Mouse (Mus musculus) kidney, adult 2 months (tissue): Measurements from ENCODE around the gene Sh3rf1. TPM values are rescaled to one million over a fixed set of nuclear protein-coding genes. Genes with fewer than 3 reads are reported as not detected.

Experiments
- DNase-seq: peaks from one replicate; pipeline ENCODE4 v3.0.0; 2021
- H3K27ac ChIP-seq: fragments of 200-500 bp; 2 replicates; pipeline ENCODE4 v1.5.1; 2012; ENCODE audit warnings: low read depth, low read length, control low read depth, inconsistent platforms; ENCODE audit not compliant: insufficient read depth
- H3K27me3 ChIP-seq: fragments of 200-500 bp; replicated peaks from 2 replicates; pipeline ENCODE4 v1.6.1; 2012; ENCODE audit warnings: mild to moderate bottlenecking, moderate library complexity, low read length, inconsistent platforms; ENCODE audit not compliant: control insufficient read depth, insufficient read depth
- H3K36me3 ChIP-seq: fragments of 200-500 bp; 2 replicates; pipeline ENCODE4 v1.6.1; 2012; ENCODE audit warnings: mild to moderate bottlenecking, moderate library complexity, low read length, inconsistent platforms; ENCODE audit not compliant: control insufficient read depth, insufficient read depth
- H3K4me1 ChIP-seq: fragments of 200-500 bp; 2 replicates; pipeline ENCODE4 v1.6.1; 2011; ENCODE audit warnings: low read length; ENCODE audit not compliant: control insufficient read depth, insufficient read depth
- H3K4me3 ChIP-seq: fragments of 200-500 bp; 2 replicates; pipeline ENCODE4 v1.5.1; 2011; ENCODE audit warnings: mild to moderate bottlenecking, low read depth, low read length, control low read depth; ENCODE audit not compliant: insufficient read depth
- CTCF ChIP-seq: fragments of 200-500 bp; conservative IDR thresholded peaks from 2 replicates; pipeline ENCODE4 v1.5.1; 2011; ENCODE audit warnings: low read depth, mild to moderate bottlenecking, control low read depth, low read length, moderate library complexity, mixed read lengths; ENCODE audit not compliant: insufficient read depth, insufficient read length
- POLR2A ChIP-seq: fragments of 200-500 bp; IDR thresholded peaks from one replicate; pipeline ENCODE4 v1.6.1; 2011; ENCODE audit warnings: low read depth, low read length, control low read depth
- WGBS: fragments of 180-500 bp; shearing (Covaris S2); methylation state at CpG from one replicate; pipeline ENCODE4 v1.1.7; 2018; 5-methylcytosine and 5-hydroxymethylcytosine counted together
- polyA plus RNA-seq: library from polyadenylated mRNA; depleted of rRNA; stranded (reverse); fragments of >200 nt; gene quantifications from 2 replicates; pipeline ENCODE4 v1.2.3, GENCODE M21; 2012

Sh3rf1 gene
- polyA plus RNA-seq, 1 experiment = 14.4 TPM

DNA sequence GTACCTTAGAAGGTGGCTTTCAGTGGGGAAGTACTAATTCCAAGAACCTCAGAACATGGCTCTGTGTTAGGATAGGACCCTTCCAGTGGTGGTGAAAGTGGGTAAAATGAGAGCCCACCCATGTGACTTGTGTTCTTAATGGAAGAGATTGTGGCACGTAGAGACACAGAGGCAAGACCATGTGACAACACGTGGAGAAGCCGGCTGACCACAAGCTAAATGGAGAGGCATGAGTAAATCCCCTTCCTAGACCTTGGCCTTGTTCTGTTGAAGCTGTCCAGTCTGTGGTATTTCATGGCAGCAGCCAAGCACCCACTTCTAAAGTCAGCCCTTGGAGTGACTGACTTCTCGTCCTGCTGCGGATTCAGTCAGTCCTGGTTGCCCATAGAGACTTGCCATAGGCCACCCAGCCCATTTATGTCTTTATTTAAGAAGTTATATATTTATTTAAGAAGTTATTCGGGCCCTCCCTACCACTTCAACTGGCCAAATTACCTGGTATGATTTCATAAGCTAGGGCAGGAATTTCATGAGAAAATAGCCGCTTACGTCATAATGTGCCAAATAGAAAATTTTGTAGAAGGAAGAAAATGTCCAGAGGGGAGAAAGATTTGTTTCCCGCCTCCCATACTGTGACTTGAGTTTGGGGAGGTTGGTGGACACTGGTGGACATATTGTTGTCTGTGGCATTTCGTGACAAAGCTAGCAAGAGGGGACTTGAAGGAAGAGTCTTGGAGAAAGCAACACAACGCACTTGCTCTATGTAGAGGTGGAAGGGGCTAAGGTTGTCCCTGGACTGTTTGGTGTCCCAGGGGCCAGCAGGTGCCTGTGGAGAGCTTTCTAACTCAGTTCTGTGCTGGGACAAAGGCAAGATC is 7.4 kb downstream of the Sh3rf1 start:
- DNase-seq = no peak
- Histone ChIP-seq H3K4me3 (no peak overlapping the region), H3K36me3 (0 out of 2 replicates have a peak, but pooled peaks cover 1% of the 10 kb centered on the region), H3K27ac (no peak overlapping the region), H3K4me1 (peaks cover 35% of the 10 kb centered on the region), H3K27me3 (no peaks in the 10 kb centered on the region)
- 90% methylated on average over 11 of the region's 11 CpGs for WGBS
- TF ChIP-seq POLR2A = no peak
- TF ChIP-seq CTCF = no peak

DNA sequence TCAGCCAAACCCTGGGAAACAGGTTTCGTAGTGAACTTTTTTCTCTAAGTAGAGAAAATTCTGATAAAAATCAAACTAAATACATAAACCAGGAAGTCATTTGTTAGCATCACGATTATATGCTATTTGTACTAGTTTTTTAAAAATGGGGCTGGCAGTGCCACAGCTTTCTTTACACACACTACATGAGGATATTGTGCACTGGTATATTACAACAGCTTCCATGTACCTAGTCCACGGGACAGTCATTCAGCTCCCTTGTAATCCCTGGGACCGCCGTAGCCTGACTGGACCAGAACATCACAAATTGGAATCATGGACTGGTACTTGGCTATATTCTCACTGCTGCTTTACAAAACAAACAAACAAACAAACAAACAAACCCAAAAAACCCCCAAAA is 11.8 kb downstream of the Sh3rf1 start:
- no peaks in the 10 kb centered on the region for H3K27me3 ChIP-seq
- H3K4me1 ChIP-seq = peaks cover 19% of the 10 kb centered on the region
- DNase-seq = no peak
- 78% methylated on average over 5 of the region's 5 CpGs for WGBS
- no peak overlapping the region for H3K27ac ChIP-seq
- TF ChIP-seq POLR2A = no peak
- no peak overlapping the region for H3K4me3 ChIP-seq
- no peaks in the 10 kb centered on the region for H3K36me3 ChIP-seq

DNA sequence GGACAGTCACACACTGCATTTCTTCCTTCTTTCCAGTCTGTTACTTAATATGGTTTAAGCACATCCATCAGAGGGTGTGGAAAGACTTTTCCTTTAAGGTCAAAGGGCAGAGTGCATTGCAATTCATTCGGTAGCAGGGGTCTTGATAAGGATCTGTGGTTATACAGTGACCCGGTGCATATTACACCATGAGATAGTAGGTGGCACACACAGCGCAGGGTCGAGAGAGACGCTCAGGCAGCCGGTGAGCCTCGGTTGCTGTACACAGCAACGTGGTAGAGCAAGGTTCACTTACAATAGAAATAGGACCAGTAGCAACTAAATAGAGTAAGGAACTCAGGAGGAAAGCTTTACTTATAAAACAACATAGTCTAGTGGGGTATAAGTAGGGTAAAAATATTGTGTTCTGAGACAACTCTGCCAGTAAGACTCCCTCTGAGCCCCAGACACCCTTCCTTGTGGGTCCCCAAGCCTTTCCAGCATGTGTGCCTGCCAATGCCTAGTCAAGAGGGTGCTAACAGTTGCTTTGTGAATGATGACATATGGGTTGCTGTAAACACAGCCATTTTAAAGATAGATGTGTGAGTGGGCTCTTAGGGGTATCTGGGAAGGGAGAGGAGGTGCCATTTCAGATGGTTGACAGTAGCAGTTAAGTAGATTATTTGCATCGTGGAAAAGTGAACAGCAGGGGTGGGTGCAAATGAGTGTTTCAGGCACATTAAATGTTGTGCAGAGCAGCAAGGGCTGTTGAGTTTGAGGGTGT is 13.0 kb downstream of the Sh3rf1 start:
- Histone ChIP-seq H3K4me1 (peaks cover 19% of the 10 kb centered on the region), H3K27me3 (no peaks in the 10 kb centered on the region), H3K4me3 (no peak overlapping the region), H3K27ac (no peak overlapping the region), H3K36me3 (no peaks in the 10 kb centered on the region)
- DNase-seq = no peak
- TF ChIP-seq POLR2A (no peak), CTCF (no peak)
- 30% methylated on average over 9 of the region's 9 CpGs for WGBS

GRCm38 (mm10) chr8:61239576-61239975 is 15.9 kb downstream of the Sh3rf1 start:
- peaks cover 11% of the 10 kb centered on the region; the same call in 1 of the 2 replicates for H3K4me1 ChIP-seq
- WGBS = 75% methylated on average over 3 of the region's 3 CpGs
- TF ChIP-seq POLR2A = no peak
- no peak for TF ChIP-seq CTCF
- no peaks in the 10 kb centered on the region for H3K27me3 ChIP-seq
- H3K36me3 ChIP-seq = no peaks in the 10 kb centered on the region
- DNase-seq = no peak
- H3K4me3 ChIP-seq = no peak overlapping the region
- no peak overlapping the region for H3K27ac ChIP-seq

GRCm38 (mm10) chr8:61241229-61241628 is 17.6 kb downstream of the Sh3rf1 start:
- TF ChIP-seq CTCF (no peak), POLR2A (no peak)
- no peak overlapping the region for H3K27ac ChIP-seq
- 74% methylated on average over 8 of the region's 8 CpGs for WGBS
- 0 out of 2 replicates have a peak, but pooled peaks cover 5% of the 10 kb centered on the region for H3K4me1 ChIP-seq
- no peak for DNase-seq
- H3K27me3 ChIP-seq = no peaks in the 10 kb centered on the region
- H3K4me3 ChIP-seq = no peak overlapping the region
- no peaks in the 10 kb centered on the region for H3K36me3 ChIP-seq

- no peak for DNase-seq
- TF ChIP-seq POLR2A (no peak), CTCF (no peak)
- H3K27me3 ChIP-seq = no peaks in the 10 kb centered on the region
- H3K4me1 ChIP-seq = peaks cover 15% of the 10 kb centered on the region
- 91% methylated on average over 19 of the region's 19 CpGs for WGBS
- H3K27ac ChIP-seq = no peak overlapping the region
- no peaks in the 10 kb centered on the region for H3K36me3 ChIP-seq
- H3K4me3 ChIP-seq = no peak overlapping the region
These were observed 19.2 kb downstream of the Sh3rf1 start for GRCm38 (mm10) chr8:61242896-61243295.

DNA sequence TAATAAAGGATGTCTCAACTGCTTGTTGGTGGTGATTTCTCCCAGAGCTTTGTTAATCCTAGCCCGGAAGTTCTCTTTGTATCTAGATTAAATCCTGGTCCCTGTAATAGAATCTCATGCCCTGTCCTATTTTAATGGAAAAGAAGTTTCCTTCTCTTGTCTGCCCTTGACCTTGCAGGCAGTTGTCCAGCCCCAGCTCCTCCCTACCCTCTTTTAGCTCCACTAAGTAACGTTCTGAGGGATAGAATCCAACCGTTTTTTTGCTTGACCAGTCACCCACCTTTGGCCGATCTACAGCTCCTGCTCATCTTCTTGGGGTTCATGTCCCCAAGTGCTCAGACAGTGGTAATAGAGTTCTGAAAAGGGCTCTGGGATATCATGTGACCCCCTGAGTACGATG is 19.8 kb downstream of the Sh3rf1 start:
- Histone ChIP-seq H3K27ac (no peak overlapping the region), H3K4me3 (no peak overlapping the region)
- 53% methylated on average over 5 of the region's 5 CpGs for WGBS

More for the DNA sequence above, 19.8 kb downstream of the Sh3rf1 start:
- TF ChIP-seq POLR2A (no peak), CTCF (no peak)
- Histone ChIP-seq H3K27me3 (no peaks in the 10 kb centered on the region), H3K36me3 (no peaks in the 10 kb centered on the region), H3K4me1 (peaks cover 16% of the 10 kb centered on the region)
- DNase-seq = peak; percentile 29
